Mouse (Mus musculus) midbrain, postnatal 0 days (tissue): ENCODE data around the gene Pcgf1. TPM values are rescaled to one million over a fixed set of nuclear protein-coding genes. Genes with fewer than 3 reads are reported as not detected.

Experiments used
- ATAC-seq: fragments of 200-750 bp; cut with Nextera tagmentation; 2 replicates; pipeline ENCODE4 v1.8.0; 2017; ENCODE audit warnings: moderate number of reproducible peaks, mild to moderate bottlenecking, moderate TSS enrichment, moderate library complexity; ENCODE audit not compliant: low FRiP score
- DNase-seq: peaks from one replicate; pipeline ENCODE4 v3.0.0-alpha.2; 2015; ENCODE audit warnings: low spot score
- H3K27ac ChIP-seq: fragments of 300-500 bp; sonication (generic); 2 replicates; pipeline ENCODE4 v1.5.1; 2014; ENCODE audit warnings: low read depth, mild to moderate bottlenecking, low read length, mixed read lengths
- H3K27me3 ChIP-seq: fragments of 300-500 bp; sonication (generic); 2 replicates; pipeline ENCODE4 v1.6.1; 2014; ENCODE audit warnings: low read length, control low read depth, mixed read lengths; ENCODE audit not compliant: insufficient read depth
- H3K36me3 ChIP-seq: fragments of 300-500 bp; sonication (generic); 2 replicates; pipeline ENCODE4 v1.6.1; 2014; ENCODE audit warnings: low read length, control low read depth, mixed read lengths; ENCODE audit not compliant: insufficient read depth
- H3K4me1 ChIP-seq: fragments of 300-500 bp; sonication (generic); 2 replicates; pipeline ENCODE4 v1.6.1; 2014; ENCODE audit warnings: mild to moderate bottlenecking, control low read depth, antibody characterized with exemption, low read length, mixed read lengths; ENCODE audit not compliant: insufficient read depth
- H3K4me2 ChIP-seq: fragments of 300-500 bp; sonication (generic); 2 replicates; pipeline ENCODE4 v1.6.1; 2014; ENCODE audit warnings: low read depth, mild to moderate bottlenecking, low read length, mixed read lengths; ENCODE audit not compliant: poor library complexity, severe bottlenecking
- H3K4me3 ChIP-seq: fragments of 300-500 bp; sonication (generic); 2 replicates; pipeline ENCODE4 v1.5.1; 2014; ENCODE audit warnings: low read depth, mild to moderate bottlenecking, low read length, moderate library complexity
- H3K9ac ChIP-seq: fragments of 300-500 bp; sonication (generic); replicated peaks from 2 replicates; pipeline ENCODE4 v1.6.1; 2014; ENCODE audit warnings: mild to moderate bottlenecking, low read length, moderate library complexity, mixed read lengths; ENCODE audit not compliant: poor library complexity, severe bottlenecking
- H3K9me3 ChIP-seq: fragments of 300-500 bp; sonication (generic); 2 replicates; pipeline ENCODE4 v1.6.1; 2016; ENCODE audit warnings: low read length, control low read depth
- CTCF ChIP-seq: IDR thresholded peaks from 2 replicates; pipeline ENCODE4 v1.5.1; 2016; ENCODE audit warnings: antibody characterized with exemption, mild to moderate bottlenecking
- WGBS: fragments of 180-500 bp; shearing (Covaris S2); extraction: QIAGEN DNeasy Blood & Tissue Kit; methylation state at CpG from one replicate; pipeline ENCODE4 v1.1.7; 2014; 5-methylcytosine and 5-hydroxymethylcytosine counted together
- polyA plus RNA-seq: library from polyadenylated mRNA; unstranded; fragments of >200 nt; fragmentation: Nextera tagmentation; extraction: Ambion mirVana; gene quantifications from 2 replicates; pipeline ENCODE4 v1.2.1, GENCODE M21; 2015
- total RNA-seq: library from RNA; depleted of rRNA; stranded (reverse); fragments of >200 nt; gene quantifications from 2 replicates; pipeline ENCODE4 v1.2.3, GENCODE M21; 2014

Pcgf1 gene
- total and polyA plus RNA-seq, 2 experiments from 2014 or later, result 11.8 to 30.4 TPM

GRCm38 (mm10) chr6:83074979-83075378 lies 2.7 kb upstream of the Pcgf1 start:
- 14% methylated on average over 2 of the region's 2 CpGs for WGBS
- Histone ChIP-seq H3K4me2 (no peak overlapping the region), H3K27me3 (peaks cover 50% of the 10 kb centered on the region), H3K4me3 (no peak overlapping the region), H3K4me1 (peaks cover 11% of the 10 kb centered on the region), H3K36me3 (no peaks in the 10 kb centered on the region), H3K9ac (no peak overlapping the region), H3K27ac (no peak overlapping the region), H3K9me3 (no peaks in the 10 kb centered on the region)
- TF ChIP-seq CTCF, result peak; percentile 34; the same call in 1 of the 2 replicates
- ATAC-seq, result no peak
- no peak for DNase-seq

GRCm38 (mm10) chr6:83078324-83078858 lies 722 bp downstream of the Pcgf1 start:
- Histone ChIP-seq H3K27me3 (peaks cover 29% of the 10 kb centered on the region), H3K4me2 (peak overlapping the region; percentile 89), H3K9ac (peak overlapping the region; percentile 63), H3K9me3 (no peaks in the 10 kb centered on the region), H3K4me3 (peak overlapping the region; percentile 73), H3K27ac (peak overlapping the region; percentile 92), H3K36me3 (0 out of 2 replicates have a peak, but pooled peaks cover 2% of the 10 kb centered on the region), H3K4me1 (peaks cover 11% of the 10 kb centered on the region; the same call in 1 of the 2 replicates)
- ATAC-seq (peak; percentile 94), DNase-seq (peak; percentile 96)
- peak; percentile 73 for TF ChIP-seq CTCF
- under 1% methylated on average over 46 of the region's 46 CpGs for WGBS

DNA sequence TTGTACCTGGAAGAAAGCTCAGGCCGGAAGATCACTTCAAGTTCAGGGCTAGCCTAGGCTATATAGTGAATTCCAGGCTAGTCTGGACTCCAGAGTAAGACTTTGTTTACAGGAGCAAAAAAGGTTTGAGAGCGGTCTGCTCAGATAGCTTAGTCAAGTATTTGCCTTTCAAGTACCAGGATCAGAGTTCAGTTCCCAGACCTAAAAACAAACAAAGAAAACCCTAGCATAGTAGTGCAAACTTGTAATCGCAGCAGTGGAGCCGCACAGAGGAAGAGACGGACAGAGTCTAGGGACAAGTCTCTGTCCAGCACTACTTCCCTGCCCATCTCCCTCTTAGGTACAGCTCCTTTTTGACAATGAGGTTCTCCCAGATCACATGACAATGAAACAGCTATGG lies 2.5 kb downstream of the Pcgf1 start:
- Histone ChIP-seq H3K9me3 (no peaks in the 10 kb centered on the region), H3K27me3 (peaks cover 30% of the 10 kb centered on the region), H3K36me3 (0 out of 2 replicates have a peak, but pooled peaks cover 2% of the 10 kb centered on the region), H3K27ac (no peak overlapping the region), H3K4me3 (no peak overlapping the region), H3K4me1 (peaks cover 11% of the 10 kb centered on the region; the same call in 1 of the 2 replicates), H3K4me2 (no peak overlapping the region), H3K9ac (no peak overlapping the region)
- TF ChIP-seq CTCF, result no peak
- 96% methylated on average over 5 of the region's 5 CpGs for WGBS
- ATAC-seq, result no peak
- DNase-seq, result no peak

GRCm38 (mm10) chr6:83083497-83083896 lies 5.8 kb downstream of the Pcgf1 start:
- 0 out of 2 replicates have a peak, but pooled peaks cover 2% of the 10 kb centered on the region for H3K36me3 ChIP-seq
- H3K4me3 ChIP-seq, result no peak overlapping the region
- no peak overlapping the region for H3K27ac ChIP-seq
- no peaks in the 10 kb centered on the region for H3K9me3 ChIP-seq
- no peak overlapping the region for H3K4me2 ChIP-seq
- 16% methylated on average over 5 of the region's 5 CpGs for WGBS
- DNase-seq (no peak), ATAC-seq (no peak)
- peaks cover 7% of the 10 kb centered on the region; the same call in 1 of the 2 replicates for H3K4me1 ChIP-seq
- H3K27me3 ChIP-seq, result peaks cover 57% of the 10 kb centered on the region
- TF ChIP-seq CTCF, result no peak
- no peak overlapping the region for H3K9ac ChIP-seq

GRCm38 (mm10) chr6:83084477-83084876 lies 6.8 kb downstream of the Pcgf1 start:
- 6% methylated on average over 6 of the region's 6 CpGs for WGBS

More at GRCm38 (mm10) chr6:83084477-83084876, 6.8 kb downstream of the Pcgf1 start:
- Histone ChIP-seq H3K4me2 (no peak overlapping the region), H3K9ac (no peak overlapping the region), H3K9me3 (no peaks in the 10 kb centered on the region), H3K4me3 (no peak overlapping the region), H3K27me3 (peaks cover 65% of the 10 kb centered on the region), H3K36me3 (0 out of 2 replicates have a peak, but pooled peaks cover 2% of the 10 kb centered on the region), H3K27ac (no peak overlapping the region), H3K4me1 (0 out of 2 replicates have a peak, but pooled peaks cover 1% of the 10 kb centered on the region)
- TF ChIP-seq CTCF, result no peak
- no peak for DNase-seq
- ATAC-seq, result no peak
